Mouse (Mus musculus) E14TG2a.4 (cell line): ENCODE measurements around the gene Pdzk1ip1.
A peak's percentile ranks its signal among the peaks of the same experiment; 100 is the strongest.

Source experiments
- H3K27me3 ChIP-seq: 2 replicates; pipeline ENCODE4 v1.6.1; 2014; ENCODE audit warnings: low read length, control low read depth; ENCODE audit not compliant: insufficient read depth
- H3K36me3 ChIP-seq: 2 replicates; pipeline ENCODE4 v1.6.1; 2014; ENCODE audit warnings: low read length, control low read depth; ENCODE audit not compliant: insufficient read depth
- H3K4me1 ChIP-seq: replicated peaks from 2 replicates; pipeline ENCODE4 v1.6.1; 2014; ENCODE audit warnings: low read depth, low read length, control low read depth
- H3K4me3 ChIP-seq: replicated peaks from 2 replicates; pipeline ENCODE4 v1.5.1; 2014; ENCODE audit warnings: mild to moderate bottlenecking, low read length
- H3K9me3 ChIP-seq: 2 replicates; pipeline ENCODE4 v1.6.1; 2014; ENCODE audit warnings: low read length, control low read depth
- CTCF ChIP-seq: conservative IDR thresholded peaks from 2 replicates; pipeline ENCODE4 v1.5.1; 2014; ENCODE audit warnings: low read length
- NANOG ChIP-seq: IDR thresholded peaks from 2 replicates; pipeline ENCODE4 v1.6.1; 2014; ENCODE audit warnings: borderline replicate concordance, low read length, mixed read lengths
- POU5F1 ChIP-seq: IDR thresholded peaks from 2 replicates; pipeline ENCODE4 v1.6.1; 2014; ENCODE audit warnings: low read length, borderline replicate concordance

Pdzk1ip1 gene

GRCm38 (mm10) chr4:115121162-115121561 lies 32.7 kb downstream of the Pdzk1ip1 start:
- Histone ChIP-seq H3K4me1 (no peaks in the 10 kb centered on the region), H3K27me3 (no peaks in the 10 kb centered on the region), H3K4me3 (no peak overlapping the region), H3K9me3 (no peaks in the 10 kb centered on the region), H3K36me3 (no peaks in the 10 kb centered on the region)
- no peak for TF ChIP-seq CTCF

- no peak for TF ChIP-seq CTCF
- TF ChIP-seq POU5F1: no peak
- TF ChIP-seq NANOG: no peak
- Histone ChIP-seq H3K9me3 (no peaks in the 10 kb centered on the region), H3K4me3 (no peak overlapping the region), H3K27me3 (no peaks in the 10 kb centered on the region), H3K36me3 (no peaks in the 10 kb centered on the region), H3K4me1 (no peaks in the 10 kb centered on the region)
Observed at GRCm38 (mm10) chr4:115121608-115122007, 33.1 kb downstream of the Pdzk1ip1 start.

GRCm38 (mm10) chr4:115123507-115123906 lies 35.0 kb downstream of the Pdzk1ip1 start:
- H3K27me3 ChIP-seq: no peaks in the 10 kb centered on the region
- H3K4me1 ChIP-seq: no peaks in the 10 kb centered on the region
- H3K9me3 ChIP-seq: no peaks in the 10 kb centered on the region
- H3K4me3 ChIP-seq: no peak overlapping the region
- no peaks in the 10 kb centered on the region for H3K36me3 ChIP-seq
- TF ChIP-seq NANOG (no peak), POU5F1 (no peak), CTCF (no peak)

GRCm38 (mm10) chr4:115124713-115125112 lies 36.2 kb downstream of the Pdzk1ip1 start:
- Histone ChIP-seq H3K4me1 (no peaks in the 10 kb centered on the region), H3K27me3 (no peaks in the 10 kb centered on the region), H3K36me3 (no peaks in the 10 kb centered on the region), H3K9me3 (no peaks in the 10 kb centered on the region), H3K4me3 (no peak overlapping the region)
- TF ChIP-seq POU5F1 (no peak), CTCF (peak; percentile 31), NANOG (no peak)

GRCm38 (mm10) chr4:115133085-115133484 lies 44.6 kb downstream of the Pdzk1ip1 start:
- H3K36me3 ChIP-seq: no peaks in the 10 kb centered on the region
- H3K27me3 ChIP-seq: peaks cover 32% of the 10 kb centered on the region
- no peaks in the 10 kb centered on the region for H3K9me3 ChIP-seq
- peaks cover 16% of the 10 kb centered on the region for H3K4me1 ChIP-seq
- H3K4me3 ChIP-seq: no peak overlapping the region
- TF ChIP-seq CTCF (no peak), POU5F1 (no peak), NANOG (no peak)

- Histone ChIP-seq H3K9me3 (no peaks in the 10 kb centered on the region), H3K27me3 (peaks cover 35% of the 10 kb centered on the region), H3K4me1 (peaks cover 16% of the 10 kb centered on the region), H3K4me3 (peak within 1 kb of the TSS; percentile 74), H3K36me3 (no peaks in the 10 kb centered on the region)
- TF ChIP-seq NANOG (no peak), CTCF (no peak), POU5F1 (no peak)
Observed at GRCm38 (mm10) chr4:115133621-115134295, 45.2 kb downstream of the Pdzk1ip1 start, which contains the start of gene Cyp4x1. Gene Cyp4x1, minus strand, starts transcription at chr4:115134281.

- Histone ChIP-seq H3K36me3 (no peaks in the 10 kb centered on the region), H3K9me3 (no peaks in the 10 kb centered on the region), H3K4me1 (peaks cover 16% of the 10 kb centered on the region), H3K27me3 (peaks cover 35% of the 10 kb centered on the region), H3K4me3 (peak overlapping the region; percentile 74)
- TF ChIP-seq NANOG (no peak), CTCF (no peak), POU5F1 (no peak)
Observed at GRCm38 (mm10) chr4:115134296-115134630, 45.8 kb downstream of the Pdzk1ip1 start.
